Mouse (Mus musculus) testis, adult 2 months (tissue): Measurements from ENCODE around the gene Ifna9. TPM values are rescaled to one million over a fixed set of nuclear protein-coding genes. Genes with fewer than 3 reads are reported as not detected.
"Not testable (repeated sequence)": the region's sequence is repeated elsewhere in the genome, so short reads cannot be mapped to it uniquely, and the experiment has no call there.

ENCODE experiments used
- H3K27ac ChIP-seq: fragments of 200-500 bp; 2 replicates; pipeline ENCODE4 v1.5.1; 2012; ENCODE audit warnings: low read depth, low read length; ENCODE audit not compliant: control insufficient read depth, insufficient read depth
- H3K27me3 ChIP-seq: fragments of 200-500 bp; 2 replicates; pipeline ENCODE4 v1.6.1; 2012; ENCODE audit warnings: mild to moderate bottlenecking, low read length, moderate library complexity; ENCODE audit not compliant: control insufficient read depth, insufficient read depth
- H3K36me3 ChIP-seq: fragments of 200-500 bp; 2 replicates; pipeline ENCODE4 v1.6.1; 2012; ENCODE audit warnings: mild to moderate bottlenecking, low read length; ENCODE audit not compliant: control insufficient read depth, insufficient read depth
- H3K4me1 ChIP-seq: fragments of 200-500 bp; 2 replicates; pipeline ENCODE4 v1.6.1; 2012; ENCODE audit warnings: low read length; ENCODE audit not compliant: control insufficient read depth, insufficient read depth
- H3K4me3 ChIP-seq: fragments of 200-500 bp; 2 replicates; pipeline ENCODE4 v1.5.1; 2012; ENCODE audit warnings: low read depth, mild to moderate bottlenecking, low read length, moderate library complexity, mixed read lengths; ENCODE audit not compliant: control insufficient read depth
- CTCF ChIP-seq: fragments of 200-500 bp; IDR thresholded peaks from 2 replicates; pipeline ENCODE4 v1.5.1; 2012; ENCODE audit warnings: low read depth, mild to moderate bottlenecking, inconsistent platforms, low read length, moderate library complexity; ENCODE audit not compliant: control insufficient read depth, insufficient read depth, insufficient replicate concordance
- POLR2A ChIP-seq: fragments of 200-500 bp; IDR thresholded peaks from 2 replicates; pipeline ENCODE4 v1.6.1; 2012; ENCODE audit warnings: low read depth, mild to moderate bottlenecking, inconsistent platforms, low read length, moderate library complexity; ENCODE audit not compliant: control insufficient read depth
- polyA plus RNA-seq: library from polyadenylated mRNA; depleted of rRNA; stranded (reverse); fragments of >200 nt; gene quantifications from 2 replicates; pipeline ENCODE4 v1.2.3, GENCODE M21; 2012; rRNA removed

Gene Ifna9
- not detected in 2 replicates for polyA plus RNA-seq

DNA sequence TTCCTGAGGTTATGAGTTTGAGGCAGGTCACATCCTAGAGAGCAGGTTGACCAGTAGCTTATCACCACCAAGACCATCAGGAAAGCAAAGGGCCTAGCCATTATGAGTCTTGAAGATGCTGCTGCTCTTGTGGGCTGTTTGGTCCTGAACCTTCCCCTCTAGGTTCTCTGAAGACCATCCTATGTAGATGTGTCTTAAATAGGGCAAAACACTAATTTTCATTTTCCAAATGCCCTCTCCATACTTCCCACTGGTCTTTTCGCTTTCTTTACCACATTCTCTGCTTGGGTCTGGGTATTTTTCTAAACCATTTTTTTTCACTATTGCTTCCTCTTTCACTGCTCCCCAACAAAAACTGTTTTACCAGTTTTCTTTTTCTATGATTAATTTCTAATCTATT lies at the start of gene Ifna9:
Gene Ifna9 (minus strand): TSS at position 101 of the 400 bp plus-strand sequence.
- Histone ChIP-seq H3K27me3 (no peaks in the 10 kb centered on the region), H3K36me3 (no peaks in the 10 kb centered on the region), H3K4me1 (no peaks in the 10 kb centered on the region), H3K4me3 (no peak within 1 kb of the TSS), H3K27ac (no peak within 1 kb of the TSS)
- no peak for TF ChIP-seq CTCF
- no peak for TF ChIP-seq POLR2A

DNA sequence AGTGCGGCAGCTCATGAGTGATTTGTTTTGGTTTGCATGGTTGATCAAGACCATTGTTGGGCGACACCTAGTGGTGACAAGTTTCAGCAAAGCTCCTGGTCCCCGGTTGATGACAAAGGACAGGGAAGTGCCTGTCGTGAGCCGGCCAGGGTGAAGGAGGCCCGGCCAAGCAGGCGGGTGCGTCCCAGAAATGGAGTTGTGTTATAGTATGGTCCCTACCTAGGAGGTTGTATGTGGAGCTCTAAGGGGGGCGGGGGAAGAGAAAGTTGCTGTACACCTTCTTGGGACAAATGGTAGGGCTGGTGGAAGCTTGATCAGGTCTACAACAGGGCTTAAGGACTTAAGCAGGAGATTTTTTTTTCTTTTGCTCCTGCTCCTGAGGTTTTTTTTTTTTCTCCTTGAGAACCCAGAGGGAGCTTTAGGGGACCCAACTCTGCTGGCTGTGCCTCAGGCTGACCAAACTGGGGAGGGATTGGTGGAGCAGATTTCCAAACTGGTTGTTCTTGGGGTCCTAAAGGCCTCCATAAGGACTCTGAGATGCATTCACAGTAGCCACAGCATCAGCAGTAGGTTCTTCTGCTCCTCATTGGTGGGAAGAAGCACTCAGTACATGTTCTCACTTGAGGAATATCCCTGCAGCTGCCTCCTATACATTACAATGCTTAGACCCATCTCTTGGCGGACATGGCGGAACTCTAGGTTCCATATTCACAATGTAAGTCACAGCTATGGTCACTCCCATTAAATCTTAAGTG lies 49.1 kb upstream of the Ifna9 start:
- Histone ChIP-seq H3K27ac (no peak overlapping the region; the same call in 1 of the 2 replicates), H3K4me1 (no peaks in the 10 kb centered on the region), H3K27me3 (no peaks in the 10 kb centered on the region), H3K36me3 (no peaks in the 10 kb centered on the region), H3K4me3 (peak overlapping the region; percentile 84)
- TF ChIP-seq POLR2A (no peak), CTCF (peak; percentile 50; the same call in 1 of the 2 replicates)

DNA sequence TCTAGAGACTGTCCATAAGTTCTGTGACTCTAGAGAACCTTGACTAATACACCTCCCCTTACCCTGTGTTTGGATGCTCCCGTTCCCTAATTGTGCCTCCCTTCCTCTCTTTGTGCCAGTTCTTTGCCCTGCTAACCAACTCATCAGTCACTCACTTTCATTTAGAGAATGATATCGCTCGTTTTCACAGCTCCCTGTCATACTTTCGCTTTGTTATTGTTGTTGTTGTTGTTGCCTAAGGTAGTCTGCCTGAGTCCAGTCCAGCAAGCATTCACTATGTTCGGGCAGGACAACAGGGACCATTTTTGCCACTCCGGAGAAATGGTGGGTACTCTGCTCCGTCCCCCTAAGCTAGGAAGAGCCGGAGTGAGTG lies 48.5 kb upstream of the Ifna9 start:
- no peaks in the 10 kb centered on the region for H3K36me3 ChIP-seq
- H3K4me3 ChIP-seq = peak overlapping the region; percentile 84

DNA sequence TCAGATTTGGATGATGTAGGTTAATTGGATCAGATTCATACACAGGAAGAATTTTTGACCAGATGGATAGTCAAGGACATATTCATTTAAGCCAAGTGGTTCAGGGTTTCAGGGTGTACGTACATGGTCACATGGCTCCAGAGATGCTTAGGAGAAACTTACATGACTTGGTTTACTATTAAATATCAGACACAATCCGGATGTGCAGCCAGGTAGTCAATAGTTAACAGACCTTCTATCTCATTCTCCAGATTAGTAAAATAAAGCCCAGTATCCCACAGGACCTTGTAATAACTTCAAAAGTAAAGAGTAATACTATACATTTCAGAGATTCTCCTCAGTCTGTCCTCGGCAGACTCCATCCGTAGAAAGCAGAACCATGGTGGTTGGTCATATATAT lies 42.1 kb upstream of the Ifna9 start, which contains the start of gene C87499:
Gene C87499 (minus strand): TSS at position 101 of the 400 bp plus-strand sequence.
- Histone ChIP-seq H3K4me1 (no peaks in the 10 kb centered on the region), H3K27me3 (no peaks in the 10 kb centered on the region), H3K27ac (no peak within 1 kb of the TSS), H3K4me3 (no peak within 1 kb of the TSS), H3K36me3 (no peaks in the 10 kb centered on the region)
- TF ChIP-seq POLR2A = no peak
- no peak for TF ChIP-seq CTCF

More for the DNA sequence above, 48.5 kb upstream of the Ifna9 start:
- Histone ChIP-seq H3K4me1 (no peaks in the 10 kb centered on the region), H3K27me3 (no peaks in the 10 kb centered on the region), H3K27ac (no peak overlapping the region)
- TF ChIP-seq CTCF = no peak
- TF ChIP-seq POLR2A = no peak

DNA sequence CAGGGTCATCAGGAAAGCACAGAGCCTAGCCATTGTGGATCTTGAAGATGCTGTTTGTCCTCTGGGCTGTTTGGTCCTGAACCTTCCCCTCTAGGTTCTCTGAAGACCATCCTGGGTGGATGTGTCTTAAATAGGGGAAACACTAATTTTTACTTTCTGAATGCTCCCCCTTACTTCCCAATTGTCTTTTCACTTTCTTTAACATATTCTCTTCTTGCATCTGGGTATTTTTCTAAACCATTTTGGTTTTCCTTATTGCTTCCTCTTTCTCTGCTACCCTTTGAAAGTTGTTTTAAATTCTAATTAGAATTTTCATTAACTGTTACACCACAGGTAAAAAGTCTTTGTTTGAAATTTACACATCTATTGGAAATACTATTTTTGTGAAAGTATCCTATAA lies 11.1 kb upstream of the Ifna9 start, which contains the start of gene Ifna12:
Gene Ifna12 (minus strand): TSS at position 101 of the 400 bp plus-strand sequence.
- Histone ChIP-seq H3K4me1 (no peaks in the 10 kb centered on the region), H3K36me3 (no peaks in the 10 kb centered on the region), H3K27ac (no peak within 1 kb of the TSS), H3K27me3 (no peaks in the 10 kb centered on the region), H3K4me3 (no peak within 1 kb of the TSS)
- TF ChIP-seq POLR2A (no peak), CTCF (no peak)

DNA sequence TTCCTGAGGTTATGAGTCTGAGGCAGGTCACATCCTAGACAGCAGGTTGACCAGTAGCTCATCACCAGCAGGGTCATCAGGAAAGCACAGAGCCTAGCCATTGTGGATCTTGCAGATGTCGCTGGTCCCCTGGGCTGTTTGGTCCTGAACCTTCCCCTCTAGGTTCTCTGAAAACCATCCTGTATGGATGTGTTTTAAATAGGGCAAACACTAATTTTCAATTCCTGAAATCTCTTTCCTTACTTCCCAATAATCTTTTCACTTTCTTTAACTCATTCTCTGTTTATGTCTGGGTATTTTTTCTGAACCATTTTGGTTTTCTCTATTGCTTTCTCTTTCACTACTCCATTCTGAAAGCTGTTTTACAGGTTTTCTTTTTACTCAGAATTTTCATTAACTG lies 20.5 kb downstream of the Ifna9 start, which contains the start of gene Ifna14:
Gene Ifna14 (minus strand): TSS at position 101 of the 400 bp plus-strand sequence.
- TF ChIP-seq CTCF (no peak), POLR2A (no peak)
- Histone ChIP-seq H3K27me3 (no peaks in the 10 kb centered on the region), H3K36me3 (no peaks in the 10 kb centered on the region), H3K4me1 (no peaks in the 10 kb centered on the region), H3K27ac (no peak within 1 kb of the TSS), H3K4me3 (no peak within 1 kb of the TSS)

DNA sequence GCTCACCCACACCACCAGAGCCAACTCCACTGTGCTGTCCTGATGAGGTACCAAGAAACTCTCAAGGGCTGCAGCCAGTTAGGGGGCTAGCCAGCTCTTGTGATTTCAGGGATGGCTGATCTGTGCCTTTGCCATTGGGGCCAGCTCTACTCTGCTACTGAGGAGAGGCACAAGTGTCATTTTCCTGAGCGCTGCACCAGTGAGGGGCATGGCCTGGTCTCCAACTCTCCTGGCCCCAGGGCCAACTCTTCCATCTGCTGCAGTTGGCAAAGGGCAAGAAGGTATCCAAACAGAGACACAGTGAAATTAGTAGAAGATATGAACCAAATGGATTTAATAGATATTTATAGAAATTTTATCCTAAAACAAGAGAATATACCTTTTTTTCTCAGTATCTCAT lies 30.4 kb downstream of the Ifna9 start:
- Histone ChIP-seq H3K4me3 (no peak overlapping the region), H3K27me3 (no peaks in the 10 kb centered on the region), H3K4me1 (no peaks in the 10 kb centered on the region), H3K36me3 (no peaks in the 10 kb centered on the region), H3K27ac (no peak overlapping the region)
- TF ChIP-seq POLR2A = no peak
- no peak for TF ChIP-seq CTCF

DNA sequence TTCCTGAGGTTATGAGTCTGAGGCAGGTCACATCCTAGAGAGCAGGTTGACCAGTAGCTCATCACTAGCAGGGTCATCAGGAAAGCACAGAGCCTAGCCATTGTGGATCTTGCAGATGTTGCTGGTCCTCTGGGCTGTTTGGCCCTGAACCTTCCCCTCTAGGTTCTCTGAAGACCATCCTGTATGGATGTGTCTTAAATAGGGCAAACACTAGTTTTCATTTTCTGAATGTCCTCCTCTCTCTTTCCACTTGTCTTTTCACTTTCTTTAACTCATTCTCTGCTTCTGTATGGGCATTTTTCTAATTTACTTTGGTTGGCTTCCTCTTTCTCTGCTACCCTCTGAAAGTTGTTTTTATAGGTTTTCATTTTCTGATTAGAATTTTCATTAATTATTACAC lies 34.0 kb downstream of the Ifna9 start, which contains the start of gene Ifna15:
Gene Ifna15 (minus strand): TSS at position 101 of the 400 bp plus-strand sequence.
- H3K4me1 ChIP-seq, H3K4me3 ChIP-seq, H3K27me3 ChIP-seq, H3K27ac ChIP-seq, H3K36me3 ChIP-seq: not testable (repeated sequence)
